Mouse (Mus musculus) limb, embryonic 14.5 days (tissue): ENCODE measurements at regions not wholly inside any gene's neighbourhood (a gene's known extent, or its start where the extent isn't known, plus 50 kb on each side); places are given as distances from the start of the nearest gene placed in this dataset.

Source experiments
- ATAC-seq: fragments of 200-750 bp; cut with Nextera tagmentation; 2 replicates; pipeline ENCODE4 v1.8.0; 2017; ENCODE audit warnings: low read depth, moderate number of reproducible peaks, moderate TSS enrichment; ENCODE audit not compliant: low FRiP score
- DNase-seq: peaks from one replicate; pipeline ENCODE4 v3.0.0-alpha.2; 2015; ENCODE audit warnings: low spot score
- H3K27ac ChIP-seq: fragments of 300-500 bp; sonication (generic); replicated peaks from 2 replicates; pipeline ENCODE4 v1.5.1; 2014; ENCODE audit warnings: low read depth, mild to moderate bottlenecking, low read length, moderate library complexity, mixed read lengths
- H3K27me3 ChIP-seq: fragments of 300-500 bp; sonication (generic); 2 replicates; pipeline ENCODE4 v1.6.1; 2014; ENCODE audit warnings: low read length, mixed read lengths; ENCODE audit not compliant: control insufficient read depth, insufficient read depth
- H3K36me3 ChIP-seq: fragments of 300-500 bp; sonication (generic); 2 replicates; pipeline ENCODE4 v1.6.1; 2014; ENCODE audit warnings: mild to moderate bottlenecking, low read length, moderate library complexity, mixed read lengths; ENCODE audit not compliant: control insufficient read depth, insufficient read depth
- H3K4me1 ChIP-seq: fragments of 300-500 bp; sonication (generic); 2 replicates; pipeline ENCODE4 v1.6.1; 2014; ENCODE audit warnings: antibody characterized with exemption, low read length, mixed read lengths; ENCODE audit not compliant: control insufficient read depth, insufficient read depth
- H3K4me2 ChIP-seq: fragments of 300-500 bp; sonication (generic); replicated peaks from 2 replicates; pipeline ENCODE4 v1.6.1; 2014; ENCODE audit warnings: low read depth, mild to moderate bottlenecking, low read length, moderate library complexity; ENCODE audit not compliant: severe bottlenecking
- H3K4me3 ChIP-seq: fragments of 300-500 bp; sonication (generic); replicated peaks from 2 replicates; pipeline ENCODE4 v1.5.1; 2014; ENCODE audit warnings: low read length
- H3K9ac ChIP-seq: fragments of 300-500 bp; sonication (generic); 2 replicates; pipeline ENCODE4 v1.6.1; 2014; ENCODE audit warnings: mild to moderate bottlenecking, low read depth, low read length, moderate library complexity; ENCODE audit not compliant: severe bottlenecking
- H3K9me3 ChIP-seq: fragments of 300-500 bp; sonication (generic); 2 replicates; pipeline ENCODE4 v1.6.1; 2016; ENCODE audit warnings: low read length; ENCODE audit not compliant: control insufficient read depth
- POLR2A ChIP-seq: fragments of 200-500 bp; IDR thresholded peaks from 2 replicates; pipeline ENCODE4 v1.8.0; 2012; ENCODE audit warnings: inconsistent platforms, mild to moderate bottlenecking, moderate library complexity, borderline replicate concordance; ENCODE audit not compliant: insufficient read depth, insufficient read length; ENCODE audit errors: extremely low read depth

- peak; percentile 31 for DNase-seq
Observed at GRCm38 (mm10) chr19:51201391-51201790, 522.9 kb upstream of the Sorcs1 start.

More at GRCm38 (mm10) chr19:51201391-51201790, 522.9 kb upstream of the Sorcs1 start:
- no peaks in the 10 kb centered on the region for H3K4me1 ChIP-seq
- no peak for TF ChIP-seq POLR2A
- no peaks in the 10 kb centered on the region for H3K27me3 ChIP-seq
- H3K9me3 ChIP-seq: no peaks in the 10 kb centered on the region
- no peaks in the 10 kb centered on the region for H3K36me3 ChIP-seq
- H3K9ac ChIP-seq: no peak overlapping the region
- H3K4me3 ChIP-seq: no peak overlapping the region
- no peak overlapping the region for H3K27ac ChIP-seq
- no peak overlapping the region for H3K4me2 ChIP-seq
- ATAC-seq: no peak
